Mouse (Mus musculus): ENCODE measurements at regions not wholly inside any gene's neighbourhood (a gene's known extent, or its start where the extent isn't known, plus 50 kb on each side); places are given as distances from the start of the nearest gene placed in this dataset.

- H3K27me3 ChIP-seq (replicated peaks), result no peaks in the 10 kb centered on the region
- H3K9ac ChIP-seq (ENCODE audit: insufficient read depth, low read depth), result no peak overlapping the region
- H3K4me1 ChIP-seq (ENCODE audit: control insufficient read depth in 1 of 2, insufficient read depth in 2 of 2), result peaks cover 0 to 32% of the 10 kb centered on the region in 2 experiments; a peak in 2 of 4 replicates
- H3K4me2 ChIP-seq (ENCODE audit: insufficient read depth, low read depth, poor library complexity, severe bottlenecking), result no peak overlapping the region
- no peak overlapping the region for H3K27ac ChIP-seq (ENCODE audit: insufficient read depth, low read depth)
- TF ChIP-seq POLR2A (IDR thresholded peaks at IDR 0.05; ENCODE audit: low read depth, low read length) (no peak), ELF1 (IDR thresholded peaks at IDR 0.05; ENCODE audit: low read depth, low read length) (no peak), KAT2A (IDR thresholded peaks at IDR 0.05; ENCODE audit: insufficient replicate concordance, low read length) (no peak), NELFE (IDR thresholded peaks at IDR 0.05; ENCODE audit: low read depth, low read length) (no peak), ZC3H11A (IDR thresholded peaks at IDR 0.05; ENCODE audit: low read depth, low read length) (no peak)
- H3K36me3 ChIP-seq (replicated peaks in 1 of 2; ENCODE audit: control insufficient read depth in 1 of 2, insufficient read depth in 1 of 2, low read length in 1 of 2), result no peaks in the 10 kb centered on the region
- no peaks in the 10 kb centered on the region for H3K79me2 ChIP-seq (replicated peaks; ENCODE audit: control insufficient read depth, extremely low read depth, insufficient read depth, poor library complexity, severe bottlenecking)
- dilution Hi-C loops (cut with MboI; ENCODE audit: extremely low pct_ligation_motif_present, extremely low pct_unique_long_range_greater_than_20kb, low sequenced_read_pairs) (no loop called here), in situ Hi-C loops (cut with MboI; ENCODE audit: low pct_ligation_motif_present, low pct_unique_long_range_greater_than_20kb, low sequenced_read_pairs) (no loop called here)
- no peak for DNase-seq (ENCODE audit: extremely low read depth)
- H3K9me3 ChIP-seq (replicated peaks; ENCODE audit: low read length), result no peaks in the 10 kb centered on the region
- no peak overlapping the region for H3K4me3 ChIP-seq (replicated peaks in 1 of 3; ENCODE audit: low read depth in 2 of 3, low read length in 2 of 3, poor library complexity in 1 of 3)
These were observed 201.8 kb upstream of the Id2 start for GRCm38 (mm10) chr12:25298766-25299165.

- Histone ChIP-seq H3K4me2 (ENCODE audit: insufficient read depth, low read depth, poor library complexity, severe bottlenecking) (no peak overlapping the region), H3K9me3 (replicated peaks; ENCODE audit: low read length) (no peaks in the 10 kb centered on the region), H3K27me3 (replicated peaks) (no peaks in the 10 kb centered on the region), H3K9ac (ENCODE audit: insufficient read depth, low read depth) (no peak overlapping the region), H3K4me3 (replicated peaks in 1 of 3; ENCODE audit: low read depth in 2 of 3, low read length in 2 of 3, poor library complexity in 1 of 3) (no peak overlapping the region), H3K79me2 (replicated peaks; ENCODE audit: control insufficient read depth, extremely low read depth, insufficient read depth, poor library complexity, severe bottlenecking) (no peaks in the 10 kb centered on the region), H3K36me3 (replicated peaks in 1 of 2; ENCODE audit: control insufficient read depth in 1 of 2, insufficient read depth in 1 of 2, low read length in 1 of 2) (no peaks in the 10 kb centered on the region), H3K4me1 (ENCODE audit: control insufficient read depth in 1 of 2, insufficient read depth in 2 of 2) (peaks cover 0 to 28% of the 10 kb centered on the region in 2 experiments; a peak in 2 of 4 replicates), H3K27ac (ENCODE audit: insufficient read depth, low read depth) (no peak overlapping the region)
- dilution Hi-C loops (cut with MboI; ENCODE audit: extremely low pct_ligation_motif_present, extremely low pct_unique_long_range_greater_than_20kb, low sequenced_read_pairs) (no loop called here), in situ Hi-C loops (cut with MboI; ENCODE audit: low pct_ligation_motif_present, low pct_unique_long_range_greater_than_20kb, low sequenced_read_pairs) (no loop called here)
- TF ChIP-seq HCFC1 (IDR thresholded peaks at IDR 0.05; ENCODE audit: low read depth, low read length) (no peak), CTCF (conservative IDR thresholded peaks at IDR 0.05 in 1 of 2, IDR thresholded peaks at IDR 0.05 in 1 of 2; ENCODE audit: low read depth in 2 of 2, low read length in 2 of 2) (no peak), MAFK (IDR thresholded peaks at IDR 0.05; ENCODE audit: insufficient replicate concordance, low read length) (no peak), UBTF (IDR thresholded peaks at IDR 0.05; ENCODE audit: low read depth, low read length) (no peak), MAZ (IDR thresholded peaks at IDR 0.05; ENCODE audit: low read depth, low read length) (no peak), ZC3H11A (IDR thresholded peaks at IDR 0.05; ENCODE audit: low read depth, low read length) (no peak), SIN3A (IDR thresholded peaks at IDR 0.05; ENCODE audit: low read length) (no peak), KAT2A (IDR thresholded peaks at IDR 0.05; ENCODE audit: insufficient replicate concordance, low read length) (no peak), ZMIZ1 (IDR thresholded peaks at IDR 0.05; ENCODE audit: low read depth, low read length) (no peak), CHD1 (IDR thresholded peaks at IDR 0.05; ENCODE audit: low read depth, low read length) (no peak)
- no peak for DNase-seq (ENCODE audit: extremely low read depth)
These were observed 201.0 kb upstream of the Id2 start for GRCm38 (mm10) chr12:25297960-25298359.

- no peaks in the 10 kb centered on the region for H3K9me3 ChIP-seq (replicated peaks; ENCODE audit: low read length)
- no peak overlapping the region for H3K9ac ChIP-seq (ENCODE audit: insufficient read depth, low read depth)
- no peaks in the 10 kb centered on the region for H3K79me2 ChIP-seq (replicated peaks; ENCODE audit: control insufficient read depth, extremely low read depth, insufficient read depth, poor library complexity, severe bottlenecking)
- no peak overlapping the region for H3K4me2 ChIP-seq (ENCODE audit: insufficient read depth, low read depth, poor library complexity, severe bottlenecking)
- no peaks in the 10 kb centered on the region for H3K36me3 ChIP-seq (replicated peaks in 1 of 2; ENCODE audit: control insufficient read depth in 1 of 2, insufficient read depth in 1 of 2, low read length in 1 of 2)
- no peak overlapping the region for H3K27ac ChIP-seq (ENCODE audit: insufficient read depth, low read depth)
- H3K27me3 ChIP-seq (replicated peaks), result no peaks in the 10 kb centered on the region
- DNase-seq (ENCODE audit: extremely low read depth), result no peak
- peaks cover 0 to 19% of the 10 kb centered on the region in 2 experiments; a peak in 2 of 4 replicates for H3K4me1 ChIP-seq (ENCODE audit: control insufficient read depth in 1 of 2, insufficient read depth in 2 of 2)
- no peak overlapping the region for H3K4me3 ChIP-seq (replicated peaks in 1 of 3; ENCODE audit: low read depth in 2 of 3, low read length in 2 of 3, poor library complexity in 1 of 3)
- no peak for TF ChIP-seq ETS1 (conservative IDR thresholded peaks at IDR 0.05; ENCODE audit: low read depth, low read length)
- TF ChIP-seq USF1 (IDR thresholded peaks at IDR 0.05; ENCODE audit: low read depth, low read length), result no peak
- TF ChIP-seq ELF1 (IDR thresholded peaks at IDR 0.05; ENCODE audit: low read depth, low read length), result no peak
- no peak for TF ChIP-seq CHD1 (IDR thresholded peaks at IDR 0.05; ENCODE audit: low read depth, low read length)
- no peak for TF ChIP-seq USF2 (conservative IDR thresholded peaks at IDR 0.05; ENCODE audit: low read depth, low read length)
- TF ChIP-seq CTCF (conservative IDR thresholded peaks at IDR 0.05 in 1 of 2, IDR thresholded peaks at IDR 0.05 in 1 of 2; ENCODE audit: low read depth in 2 of 2, low read length in 2 of 2), result no peak
- TF ChIP-seq E2F4 (IDR thresholded peaks at IDR 0.05; ENCODE audit: insufficient replicate concordance, low read depth, low read length), result no peak
- no peak for TF ChIP-seq RAD21 (IDR thresholded peaks at IDR 0.05; ENCODE audit: low read depth, low read length)
- TF ChIP-seq HCFC1 (IDR thresholded peaks at IDR 0.05; ENCODE audit: low read depth, low read length), result no peak
- no peak for TF ChIP-seq MEF2A (IDR thresholded peaks at IDR 0.05; ENCODE audit: borderline replicate concordance, low read depth, low read length)
- no peak for TF ChIP-seq TBP (conservative IDR thresholded peaks at IDR 0.05; ENCODE audit: low read depth, low read length)
- TF ChIP-seq SIN3A (IDR thresholded peaks at IDR 0.05; ENCODE audit: low read length), result no peak
- no peak for TF ChIP-seq UBTF (IDR thresholded peaks at IDR 0.05; ENCODE audit: low read depth, low read length)
- TF ChIP-seq JUN (IDR thresholded peaks at IDR 0.05; ENCODE audit: insufficient read depth, low read depth, low read length), result no peak
- TF ChIP-seq GABPA (IDR thresholded peaks at IDR 0.05; ENCODE audit: insufficient replicate concordance, low read depth, low read length), result no peak
- TF ChIP-seq ZMIZ1 (IDR thresholded peaks at IDR 0.05; ENCODE audit: low read depth, low read length), result no peak
- no peak for TF ChIP-seq POLR2AphosphoS2 (IDR thresholded peaks at IDR 0.05; ENCODE audit: low read depth, low read length)
- no peak for TF ChIP-seq POLR2A (IDR thresholded peaks at IDR 0.05; ENCODE audit: low read depth, low read length)
- in situ Hi-C loops (cut with MboI; ENCODE audit: low pct_ligation_motif_present, low pct_unique_long_range_greater_than_20kb, low sequenced_read_pairs) (no loop called here), dilution Hi-C loops (cut with MboI; ENCODE audit: extremely low pct_ligation_motif_present, extremely low pct_unique_long_range_greater_than_20kb, low sequenced_read_pairs) (no loop called here)
These were observed 199.7 kb upstream of the Id2 start for GRCm38 (mm10) chr12:25296648-25297047.
